Mouse (Mus musculus) spleen, adult 2 months (tissue): Measurements from ENCODE around the gene Tmem200a.

Experiments
- CTCF ChIP-seq: fragments of 200-500 bp; IDR thresholded peaks from 2 replicates; pipeline ENCODE4 v1.5.1; 2011; ENCODE audit warnings: mild to moderate bottlenecking, inconsistent platforms; ENCODE audit not compliant: insufficient read depth, insufficient read length, insufficient replicate concordance; ENCODE audit errors: extremely low read depth
- POLR2A ChIP-seq: fragments of 200-500 bp; IDR thresholded peaks from 2 replicates; pipeline ENCODE4 v1.6.1; 2011; ENCODE audit warnings: low read depth, low read length, inconsistent platforms

DNA sequence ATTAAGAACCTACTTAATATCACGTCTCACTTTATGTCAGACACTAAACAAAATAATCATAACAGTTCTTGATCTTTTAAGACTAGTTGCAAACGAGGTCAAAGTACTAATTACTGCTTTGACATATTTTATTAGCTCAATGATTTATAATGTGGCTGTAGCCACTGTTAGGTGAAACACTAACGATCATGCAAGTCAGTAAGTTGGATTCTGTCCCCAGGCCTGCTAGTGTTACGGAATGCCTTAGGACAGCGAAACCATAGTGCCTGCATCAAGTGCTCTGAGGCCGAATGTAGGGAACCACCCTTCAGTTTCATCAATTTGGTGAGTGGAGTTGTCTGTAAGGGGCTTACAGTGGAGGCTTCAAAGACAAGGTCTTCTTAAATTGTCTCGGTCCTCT lies 126.0 kb downstream of the Tmem200a start:
- no peak for TF ChIP-seq POLR2A
- TF ChIP-seq CTCF: no peak
